Mouse (Mus musculus): Measurements from ENCODE around the gene Lrrc3.

Lrrc3 gene

GRCm38 (mm10) chr10:77867546-77867945 lies 34.8 kb downstream of the Lrrc3 start:
- no peak for DNase-seq (ENCODE audit: low read depth, low spot score)

- DNase-seq (ENCODE audit: low read depth, low spot score): no peak
Observed at GRCm38 (mm10) chr10:77864762-77865143, 37.6 kb downstream of the Lrrc3 start.

GRCm38 (mm10) chr10:77864067-77864761 lies 38.1 kb downstream of the Lrrc3 start:
- DNase-seq (ENCODE audit: low read depth, low spot score): no peak

- DNase-seq (ENCODE audit: low read depth, low spot score): no peak
Observed at GRCm38 (mm10) chr10:77861675-77862074, 40.7 kb downstream of the Lrrc3 start, which contains the start of gene Gm3285. Gm3285 (plus strand) TSS chr10:77861975.

- no peak for DNase-seq (ENCODE audit: low read depth, low spot score)
Observed at GRCm38 (mm10) chr10:77852559-77852958, 49.8 kb downstream of the Lrrc3 start, which contains the start of gene Gm10318. Gm10318 (plus strand) TSS chr10:77852859.

Data from retina, postnatal 7 days (tissue).